Mouse (Mus musculus) heart, postnatal 14 days (tissue): ENCODE data around the gene Mymk. TPM values are rescaled to one million over a fixed set of nuclear protein-coding genes. Genes with fewer than 3 reads are reported as not detected.

Source experiments
- DNase-seq, 2 experiments: peaks; one replicate each; pipeline ENCODE4 v3.0.0; 2021 to 2022
- intact Hi-C: fragments of 180-260 bp; cut with DNase I; formaldehyde crosslinking; loops from one replicate; pipeline ENCODE4 v1.15.1; 2025
- total RNA-seq, 2 experiments: library from RNA; stranded (reverse); gene quantifications; 2 replicates each; pipeline ENCODE4 v1.2.3; 2021

Mymk gene
- total RNA-seq, 2 experiments from 2014 or later, result not detected

- intact Hi-C loops, result no loop called here
- no peak for DNase-seq
Measured at GRCm38 (mm10) chr2:27083761-27084475, 11.9 kb upstream of the Mymk start.

GRCm38 (mm10) chr2:27079649-27080048, 7.7 kb upstream of the Mymk start:
- intact Hi-C loops, result loop anchor here (2.0 to 5.0 kb wide), 3 partner anchors 37 to 157 kb away; no protein-coding TSS in a partner anchor
- peak; percentile 52 to 59 for DNase-seq

- peak; percentile 92 to 94 for DNase-seq
- intact Hi-C loops, result loop anchor here (2.0 to 5.0 kb wide), 3 partner anchors 37 to 158 kb away; no protein-coding TSS in a partner anchor
Measured at GRCm38 (mm10) chr2:27079152-27079584, 7.2 kb upstream of the Mymk start, which contains the start of gene Adamtsl2. Gene Adamtsl2 (plus strand): TSS chr2:27079379.

GRCm38 (mm10) chr2:27078312-27078711, 6.3 kb upstream of the Mymk start:
- intact Hi-C loops, result loop anchor here (2.0 to 5.0 kb wide), 3 partner anchors 36 to 158 kb away; no protein-coding TSS in a partner anchor
- peak in 1 of 2 experiments; percentile 36 for DNase-seq

GRCm38 (mm10) chr2:27077655-27078244, 5.8 kb upstream of the Mymk start:
- DNase-seq, result peak; percentile 47 to 62
- intact Hi-C loops, result loop anchor here (2.0 to 5.0 kb wide), 3 partner anchors 35 to 159 kb away; no protein-coding TSS in a partner anchor

GRCm38 (mm10) chr2:27075485-27075884, 3.5 kb upstream of the Mymk start:
- intact Hi-C loops, result loop anchor here (5.0 kb wide), 1 partner anchor 33 kb away; no protein-coding TSS in a partner anchor
- DNase-seq, result peak; percentile 56 to 74

- peak; percentile 68 to 82 for DNase-seq
- intact Hi-C loops, result loop anchor here (5.0 kb wide), 1 partner anchor 33 kb away; no protein-coding TSS in a partner anchor
Measured at GRCm38 (mm10) chr2:27074804-27075203, 2.8 kb upstream of the Mymk start.

GRCm38 (mm10) chr2:27073407-27073806, 1.4 kb upstream of the Mymk start:
- DNase-seq, result no peak
- intact Hi-C loops, result no loop called here

- DNase-seq, result peak; percentile 80 to 82
- intact Hi-C loops, result no loop called here
Measured at GRCm38 (mm10) chr2:27071137-27071536, 842 bp downstream of the Mymk start.

- intact Hi-C loops, result no loop called here
- DNase-seq, result no peak
Measured at GRCm38 (mm10) chr2:27070247-27070813, 1.6 kb downstream of the Mymk start.

- intact Hi-C loops, result no loop called here
- no peak for DNase-seq
Measured at GRCm38 (mm10) chr2:27069646-27070045, 2.3 kb downstream of the Mymk start.

GRCm38 (mm10) chr2:27067996-27068395, 4.0 kb downstream of the Mymk start:
- intact Hi-C loops, result no loop called here
- DNase-seq, result no peak

- DNase-seq, result no peak
- intact Hi-C loops, result no loop called here
Measured at GRCm38 (mm10) chr2:27067124-27067523, 4.9 kb downstream of the Mymk start.

GRCm38 (mm10) chr2:27059187-27059586, 12.8 kb downstream of the Mymk start:
- intact Hi-C loops, result no loop called here
- no peak for DNase-seq

GRCm38 (mm10) chr2:27058751-27059150, 13.2 kb downstream of the Mymk start:
- no peak for DNase-seq
- intact Hi-C loops, result no loop called here

GRCm38 (mm10) chr2:27058251-27058650, 13.7 kb downstream of the Mymk start:
- DNase-seq, result no peak
- intact Hi-C loops, result no loop called here

GRCm38 (mm10) chr2:27049408-27049807, 22.6 kb downstream of the Mymk start:
- DNase-seq, result no peak
- intact Hi-C loops, result loop anchor here (5.0 kb wide), 1 partner anchor 38 kb away; no protein-coding TSS in a partner anchor

- DNase-seq, result peak; percentile 89 to 90
- intact Hi-C loops, result loop anchor here (5.0 kb wide), 1 partner anchor 41 kb away; no protein-coding TSS in a partner anchor
Measured at GRCm38 (mm10) chr2:27045979-27046770, 25.8 kb downstream of the Mymk start.

GRCm38 (mm10) chr2:27044641-27045040, 27.3 kb downstream of the Mymk start:
- DNase-seq, result peak in 1 of 2 experiments; percentile 40
- intact Hi-C loops, result loop anchor here (5.0 kb wide), 2 partner anchors 33 to 43 kb away; partner anchors contain the start of gene Adamtsl2

GRCm38 (mm10) chr2:27044166-27044565, 27.8 kb downstream of the Mymk start:
- intact Hi-C loops, result loop anchor here (5.0 kb wide), 1 partner anchor 33 kb away; the partner anchor contains the start of gene Adamtsl2
- DNase-seq, result peak; percentile 44 to 57
